Mouse (Mus musculus): ENCODE data around the gene Tns4.

- TF ChIP-seq CTCF (IDR thresholded peaks at IDR 0.05; ENCODE audit: low read depth), result no peak
- no peak for TF ChIP-seq EP300 (IDR thresholded peaks at IDR 0.05; ENCODE audit: low read depth)
Observed at GRCm38 (mm10) chr11:99117907-99118306, 28.8 kb upstream of the Tns4 start.
